In genomic region chr11:113684707-113685426, GRCm38 (mm10) we compare ENCODE assay signal across 8 mouse cellular contexts. TPM values are rescaled to one million over a fixed set of nuclear protein-coding genes. Genes with fewer than 3 reads are reported as not detected.
DNase-seq lines count a peak whose midpoint lies in the region; ATAC-seq lines count a peak whose summit lies in the region.

No protein-coding gene starts in this region.

- no peaks in the 10 kb centered on the region for H3K9me3 ChIP-seq in kidney, embryonic 16.5 days (ENCODE audit: low read length)
- H3K9me3 ChIP-seq in hindbrain, embryonic 14.5 days (ENCODE audit: control insufficient read depth, low read length), result no peaks in the 10 kb centered on the region
- H3K9me3 ChIP-seq in midbrain, embryonic 14.5 days (ENCODE audit: control insufficient read depth, low read length), result no peaks in the 10 kb centered on the region

- peaks cover 23% of the 10 kb centered on the region for H3K36me3 ChIP-seq in kidney, embryonic 16.5 days (ENCODE audit: insufficient read depth, low read length)
- H3K36me3 ChIP-seq in hindbrain, embryonic 14.5 days (replicated peaks; ENCODE audit: control insufficient read depth, insufficient read depth), result peaks cover 24% of the 10 kb centered on the region
- H3K36me3 ChIP-seq in midbrain, embryonic 14.5 days (ENCODE audit: control insufficient read depth, insufficient read depth, low read length), result peaks cover 24% of the 10 kb centered on the region

- ATAC-seq in kidney, embryonic 16.5 days (ENCODE audit: low FRiP score, low TSS enrichment), result no peak
- ATAC-seq in hindbrain, embryonic 14.5 days (ENCODE audit: low FRiP score), result 0 out of 2 replicates have a peak, but pooled peaks have one; percentile 1
- no peak; the same call in 1 of the 2 replicates for ATAC-seq in midbrain, embryonic 14.5 days (ENCODE audit: low FRiP score, low TSS enrichment)

- no peaks in the 10 kb centered on the region for H3K27me3 ChIP-seq in kidney, embryonic 16.5 days (ENCODE audit: insufficient read depth, low read length)
- H3K27me3 ChIP-seq in hindbrain, embryonic 14.5 days (ENCODE audit: control insufficient read depth, insufficient read depth, low read length), result no peaks in the 10 kb centered on the region
- no peaks in the 10 kb centered on the region for H3K27me3 ChIP-seq in midbrain, embryonic 14.5 days (ENCODE audit: control insufficient read depth, insufficient read depth, low read length)

- peak overlapping the region; percentile 94 for H3K9ac ChIP-seq in kidney, embryonic 16.5 days (replicated peaks; ENCODE audit: low read length)
- peak overlapping the region; percentile 81 for H3K9ac ChIP-seq in hindbrain, embryonic 14.5 days
- H3K9ac ChIP-seq in midbrain, embryonic 14.5 days (replicated peaks; ENCODE audit: low read length), result peak overlapping the region; percentile 64

- peak overlapping the region; percentile 97 for H3K27ac ChIP-seq in kidney, embryonic 16.5 days (ENCODE audit: low read length)
- peak overlapping the region; percentile 90; the same call in 1 of the 2 replicates for H3K27ac ChIP-seq in hindbrain, embryonic 14.5 days
- H3K27ac ChIP-seq in midbrain, embryonic 14.5 days (replicated peaks; ENCODE audit: low read depth, low read length), result peak overlapping the region; percentile 91; the same call in 1 of the 2 replicates

- WGBS in kidney, embryonic 16.5 days, result 41% methylated on average over 25 of the region's 25 CpGs
- 44% methylated on average over 25 of the region's 25 CpGs for WGBS in hindbrain, embryonic 14.5 days
- WGBS in midbrain, embryonic 14.5 days, result 45% methylated on average over 25 of the region's 25 CpGs

- no peak for DNase-seq in kidney, postnatal 36 days
- peak; percentile 36 for DNase-seq in c-Kit-positive CD71-positive TER-119-negative erythroid progenitor cells, embryonic 14.5 days (ENCODE audit: low read depth)
- no peak for DNase-seq in hindbrain, embryonic 14.5 days (ENCODE audit: low spot score)
- no peak for DNase-seq in midbrain, embryonic 14.5 days
- no peak for DNase-seq in urinary bladder, adult 2 months (ENCODE audit: low spot score)
- DNase-seq in spleen, postnatal 10 days (ENCODE audit: low spot score in 2 of 2), result no peak
- DNase-seq in urinary bladder, postnatal 10 days (ENCODE audit: low spot score), result no peak

- H3K4me3 ChIP-seq in kidney, embryonic 16.5 days (ENCODE audit: low read length), result peak overlapping the region; percentile 98
- peak overlapping the region; percentile 89 for H3K4me3 ChIP-seq in hindbrain, embryonic 14.5 days (replicated peaks; ENCODE audit: low read length)
- peak overlapping the region; percentile 91 for H3K4me3 ChIP-seq in midbrain, embryonic 14.5 days (replicated peaks; ENCODE audit: low read depth, low read length)

- peaks cover 34% of the 10 kb centered on the region for H3K4me1 ChIP-seq in kidney, embryonic 16.5 days (ENCODE audit: insufficient read depth, low read length)
- peaks cover 35% of the 10 kb centered on the region for H3K4me1 ChIP-seq in hindbrain, embryonic 14.5 days (replicated peaks; ENCODE audit: control insufficient read depth, insufficient read depth, low read length)
- H3K4me1 ChIP-seq in midbrain, embryonic 14.5 days (ENCODE audit: control insufficient read depth, insufficient read depth, low read length), result peaks cover 39% of the 10 kb centered on the region

- H3K4me2 ChIP-seq in kidney, embryonic 16.5 days (replicated peaks; ENCODE audit: low read depth, low read length), result peak overlapping the region; percentile 84
- peak overlapping the region; percentile 90 for H3K4me2 ChIP-seq in hindbrain, embryonic 14.5 days (replicated peaks)
- peak overlapping the region; percentile 92 for H3K4me2 ChIP-seq in midbrain, embryonic 14.5 days (ENCODE audit: low read length)

RNA-seq across cellular contexts. Expression of gene D11Wsu47e, which starts 0.7 kb away (rescaled TPM):
- polyA plus RNA-seq in kidney, embryonic 16.5 days (2015; fragmentation: Nextera tagmentation; extraction: Ambion mirVana), result 23.7 and 27.6 TPM in 2 replicates
- 22.2 and 24.2 TPM in 2 replicates for polyA plus RNA-seq in hindbrain, embryonic 14.5 days (2014; fragmentation: Nextera tagmentation; extraction: Ambion mirVana)
- polyA plus RNA-seq in midbrain, embryonic 14.5 days (2014; fragmentation: Nextera tagmentation; extraction: Ambion mirVana), result 25.5 and 28.8 TPM in 2 replicates
- polyA plus RNA-seq in urinary bladder, adult 2 months (2012; rRNA removed), result 11.5 and 12.5 TPM in 2 replicates

RNA-seq across cellular contexts. Expression of gene Fam104a, which starts 0.9 kb away (rescaled TPM):
- polyA plus RNA-seq in kidney, embryonic 16.5 days (2015; fragmentation: Nextera tagmentation; extraction: Ambion mirVana), result 43.8 and 45.7 TPM in 2 replicates
- 42.3 and 43.7 TPM in 2 replicates for polyA plus RNA-seq in hindbrain, embryonic 14.5 days (2014; fragmentation: Nextera tagmentation; extraction: Ambion mirVana)
- polyA plus RNA-seq in midbrain, embryonic 14.5 days (2014; fragmentation: Nextera tagmentation; extraction: Ambion mirVana), result 42.9 and 46.1 TPM in 2 replicates
- 25.0 and 26.5 TPM in 2 replicates for polyA plus RNA-seq in urinary bladder, adult 2 months (2012; rRNA removed)

RNA-seq across cellular contexts. Expression of gene Cpsf4l, which starts 24.9 kb away (rescaled TPM):
- polyA plus RNA-seq in kidney, embryonic 16.5 days (2015; fragmentation: Nextera tagmentation; extraction: Ambion mirVana), result 1.3 and 1.4 TPM in 2 replicates
- 0.27 and 0.54 TPM in 2 replicates for polyA plus RNA-seq in hindbrain, embryonic 14.5 days (2014; fragmentation: Nextera tagmentation; extraction: Ambion mirVana)
- polyA plus RNA-seq in midbrain, embryonic 14.5 days (2014; fragmentation: Nextera tagmentation; extraction: Ambion mirVana), result 0.26 and 0.47 TPM in 2 replicates
- 0.38 and 0.44 TPM in 2 replicates for polyA plus RNA-seq in urinary bladder, adult 2 months (2012; rRNA removed)

RNA-seq across cellular contexts. Expression of gene Slc39a11, which starts 35.0 kb away (rescaled TPM):
- polyA plus RNA-seq in kidney, embryonic 16.5 days (2015; fragmentation: Nextera tagmentation; extraction: Ambion mirVana), result 23.5 and 25.4 TPM in 2 replicates
- 25.5 and 30.2 TPM in 2 replicates for polyA plus RNA-seq in hindbrain, embryonic 14.5 days (2014; fragmentation: Nextera tagmentation; extraction: Ambion mirVana)
- polyA plus RNA-seq in midbrain, embryonic 14.5 days (2014; fragmentation: Nextera tagmentation; extraction: Ambion mirVana), result 28.5 and 31.1 TPM in 2 replicates
- 12.8 and 13.2 TPM in 2 replicates for polyA plus RNA-seq in urinary bladder, adult 2 months (2012; rRNA removed)

RNA-seq across cellular contexts. Expression of gene Cog1, which starts 35.9 kb away (rescaled TPM):
- 25.1 and 28.2 TPM in 2 replicates for polyA plus RNA-seq in kidney, embryonic 16.5 days (2015; fragmentation: Nextera tagmentation; extraction: Ambion mirVana)
- polyA plus RNA-seq in hindbrain, embryonic 14.5 days (2014; fragmentation: Nextera tagmentation; extraction: Ambion mirVana), result 38.0 and 41.9 TPM in 2 replicates
- 35.2 and 40.1 TPM in 2 replicates for polyA plus RNA-seq in midbrain, embryonic 14.5 days (2014; fragmentation: Nextera tagmentation; extraction: Ambion mirVana)
- 40.7 and 42.7 TPM in 2 replicates for polyA plus RNA-seq in urinary bladder, adult 2 months (2012; rRNA removed)
